Mouse (Mus musculus): ENCODE measurements around the gene Tmed9. TPM values are rescaled to one million over a fixed set of nuclear protein-coding genes. Genes with fewer than 3 reads are reported as not detected.

Gene Tmed9
- 122 and 133 TPM in 2 replicates for polyA plus RNA-seq (2016; fragmentation: Nextera tagmentation; extraction: Ambion mirVana)

DNA sequence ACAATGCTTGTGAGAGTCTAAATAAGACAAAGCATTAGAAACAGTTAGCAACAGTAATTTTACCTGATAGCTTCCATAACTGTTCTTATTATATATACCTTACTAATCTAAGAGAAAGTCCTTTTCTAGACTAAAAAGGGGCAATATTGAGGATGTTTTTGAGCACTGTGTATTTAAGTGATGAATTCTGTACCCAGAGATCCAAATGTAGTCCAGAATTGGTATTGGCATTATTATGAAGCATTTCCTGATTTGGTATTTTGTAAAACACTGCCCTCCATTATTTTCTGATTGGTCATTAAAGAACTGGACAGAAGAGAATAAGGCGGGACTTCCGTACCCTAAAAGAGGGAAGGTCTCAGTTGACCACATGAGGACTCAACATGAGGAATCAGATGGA is at the start of gene Tmed9:
Gene Tmed9, plus strand, starts transcription at position 301 of the 400 bp plus-strand sequence.
- H3K4me2 ChIP-seq, result no peak within 1 kb of the TSS
- WGBS, result 97% methylated on average over 2 of the region's 2 CpGs

DNA sequence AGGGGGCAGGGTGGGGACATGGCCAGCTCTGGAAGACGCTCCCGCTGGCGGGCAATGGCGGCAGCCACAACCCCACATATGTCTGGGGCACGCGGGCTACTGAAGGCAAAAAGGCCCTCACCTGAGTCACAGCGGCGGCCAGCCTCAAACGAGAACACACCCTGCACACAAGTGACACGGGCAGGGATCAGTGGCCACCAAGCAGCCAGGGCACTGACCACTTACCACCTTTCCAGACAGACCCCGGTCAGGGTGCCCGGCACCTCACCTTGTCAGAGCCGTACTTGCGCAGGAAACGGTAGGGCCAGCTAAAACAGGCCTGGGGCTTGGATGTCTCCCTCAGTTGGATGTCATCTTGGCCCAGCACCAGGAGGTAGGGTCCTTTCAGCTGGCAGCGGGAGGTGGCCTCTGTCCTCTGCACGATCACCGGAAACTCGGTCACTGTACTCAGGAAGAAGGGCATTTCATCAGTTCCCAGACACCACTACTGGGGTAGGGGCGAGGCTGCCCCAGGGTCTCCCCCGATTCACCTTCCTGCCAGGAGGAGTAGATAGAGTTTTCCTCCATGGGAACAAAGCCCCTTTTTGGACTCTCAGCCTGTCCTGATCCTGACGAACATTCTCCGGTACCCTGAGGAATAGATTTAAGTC is 49.5 kb upstream of the Tmed9 start:
- no peaks in the 10 kb centered on the region for H3K27me3 ChIP-seq
- WGBS, result 93% methylated on average over 23 of the region's 23 CpGs
- no peak overlapping the region for H3K4me2 ChIP-seq
- H3K4me3 ChIP-seq (replicated peaks), result no peak overlapping the region
- no peak overlapping the region for H3K9ac ChIP-seq (replicated peaks)
- H3K36me3 ChIP-seq, result peaks cover 5% of the 10 kb centered on the region
- H3K27ac ChIP-seq, result no peak overlapping the region
- ATAC-seq (ENCODE audit: insufficient number of reproducible peaks, insufficient read depth, low FRiP score, low TSS enrichment, low read depth), result no peak
- no peaks in the 10 kb centered on the region for H3K4me1 ChIP-seq (replicated peaks)
- peaks cover 6% of the 10 kb centered on the region; the same call in 1 of the 2 replicates for H3K9me3 ChIP-seq

More for the DNA sequence above, at the start of gene Tmed9:
- no peak for ATAC-seq (ENCODE audit: insufficient number of reproducible peaks, insufficient read depth, low FRiP score, low TSS enrichment, low read depth)
- H3K9ac ChIP-seq (replicated peaks), result no peak within 1 kb of the TSS
- H3K4me1 ChIP-seq (replicated peaks), result peaks cover 17% of the 10 kb centered on the region
- H3K9me3 ChIP-seq, result peaks cover 5% of the 10 kb centered on the region; the same call in 1 of the 2 replicates
- H3K27me3 ChIP-seq, result no peaks in the 10 kb centered on the region
- H3K36me3 ChIP-seq, result no peaks in the 10 kb centered on the region; the same call in 1 of the 2 replicates
- no peak within 1 kb of the TSS for H3K4me3 ChIP-seq (replicated peaks)
- no peak within 1 kb of the TSS for H3K27ac ChIP-seq

DNA sequence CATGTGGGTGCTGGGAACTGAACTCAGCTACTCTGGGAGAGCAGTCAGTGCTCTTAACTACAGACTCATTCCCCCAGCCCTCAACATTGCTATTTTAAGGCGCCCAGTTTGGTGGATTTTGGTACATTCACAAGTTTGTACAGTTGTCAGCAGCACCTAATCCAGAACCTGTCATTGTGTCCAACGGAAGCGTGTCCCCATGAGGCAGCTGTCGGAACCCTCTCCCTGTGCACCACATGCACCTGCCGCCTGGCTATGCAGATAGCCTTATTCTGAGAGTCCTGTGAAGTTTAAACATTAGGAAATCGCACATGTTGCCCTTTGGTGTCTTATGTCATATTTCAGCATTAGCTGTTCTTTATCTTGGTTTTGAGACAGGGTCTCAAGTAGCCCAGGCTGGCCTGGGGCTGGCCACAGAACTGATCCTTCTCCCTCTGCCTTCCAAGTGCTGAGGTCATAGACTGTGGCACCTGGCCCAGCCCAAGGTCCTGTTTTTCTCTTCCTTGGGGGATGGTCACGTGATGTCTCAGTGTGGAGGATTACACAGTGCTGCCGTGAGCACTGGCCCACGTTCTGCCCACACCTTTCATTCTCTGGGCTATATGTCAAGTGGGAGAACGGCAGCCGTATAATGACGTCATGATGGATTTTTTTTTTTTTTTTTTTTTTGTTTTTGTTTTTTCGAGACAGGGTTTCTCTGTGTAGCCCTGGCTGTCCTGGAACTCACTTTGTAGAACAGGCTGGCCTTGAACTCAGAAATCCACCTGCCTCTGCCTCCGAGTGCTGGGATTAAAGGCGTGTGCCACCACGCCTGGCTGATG is 47.6 kb upstream of the Tmed9 start:
- Histone ChIP-seq H3K27ac (no peak overlapping the region), H3K4me2 (no peak overlapping the region), H3K9ac (replicated peaks) (no peak overlapping the region), H3K36me3 (peaks cover 24% of the 10 kb centered on the region), H3K27me3 (no peaks in the 10 kb centered on the region), H3K9me3 (no peaks in the 10 kb centered on the region), H3K4me3 (replicated peaks) (no peak overlapping the region), H3K4me1 (replicated peaks) (no peaks in the 10 kb centered on the region)
- no peak for ATAC-seq (ENCODE audit: insufficient number of reproducible peaks, insufficient read depth, low FRiP score, low TSS enrichment, low read depth)
- WGBS, result 80% methylated on average over 16 of the region's 16 CpGs

DNA sequence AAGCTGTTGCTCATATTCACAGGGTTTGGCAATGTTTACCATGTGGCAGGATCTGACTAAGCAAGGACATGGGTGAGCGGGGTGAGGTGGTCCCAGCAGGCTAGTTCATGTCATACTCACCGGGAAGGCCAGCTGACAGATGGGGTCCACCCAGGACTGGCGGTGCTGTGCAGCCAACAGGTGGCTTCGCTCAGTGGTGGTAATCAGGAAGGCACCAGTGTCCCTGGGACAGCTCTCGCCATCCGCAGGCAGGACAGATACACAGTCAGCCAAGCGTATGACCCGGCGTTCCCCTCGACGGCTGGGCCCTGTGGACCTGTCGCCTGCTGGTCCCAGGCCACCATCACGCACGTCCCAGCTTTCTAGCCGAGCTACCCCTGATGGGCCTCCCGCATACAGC is 46.3 kb upstream of the Tmed9 start:
- no peaks in the 10 kb centered on the region for H3K27me3 ChIP-seq
- 90% methylated on average over 16 of the region's 16 CpGs for WGBS
- H3K4me1 ChIP-seq (replicated peaks), result no peaks in the 10 kb centered on the region
- H3K4me3 ChIP-seq (replicated peaks), result no peak overlapping the region
- H3K9me3 ChIP-seq, result no peaks in the 10 kb centered on the region
- peaks cover 36% of the 10 kb centered on the region for H3K36me3 ChIP-seq
- H3K27ac ChIP-seq, result no peak overlapping the region
- H3K9ac ChIP-seq (replicated peaks), result 0 out of 2 replicates have a peak overlapping the region, but pooled peaks have one; percentile 12
- ATAC-seq (ENCODE audit: insufficient number of reproducible peaks, insufficient read depth, low FRiP score, low TSS enrichment, low read depth), result no peak
- no peak overlapping the region for H3K4me2 ChIP-seq

DNA sequence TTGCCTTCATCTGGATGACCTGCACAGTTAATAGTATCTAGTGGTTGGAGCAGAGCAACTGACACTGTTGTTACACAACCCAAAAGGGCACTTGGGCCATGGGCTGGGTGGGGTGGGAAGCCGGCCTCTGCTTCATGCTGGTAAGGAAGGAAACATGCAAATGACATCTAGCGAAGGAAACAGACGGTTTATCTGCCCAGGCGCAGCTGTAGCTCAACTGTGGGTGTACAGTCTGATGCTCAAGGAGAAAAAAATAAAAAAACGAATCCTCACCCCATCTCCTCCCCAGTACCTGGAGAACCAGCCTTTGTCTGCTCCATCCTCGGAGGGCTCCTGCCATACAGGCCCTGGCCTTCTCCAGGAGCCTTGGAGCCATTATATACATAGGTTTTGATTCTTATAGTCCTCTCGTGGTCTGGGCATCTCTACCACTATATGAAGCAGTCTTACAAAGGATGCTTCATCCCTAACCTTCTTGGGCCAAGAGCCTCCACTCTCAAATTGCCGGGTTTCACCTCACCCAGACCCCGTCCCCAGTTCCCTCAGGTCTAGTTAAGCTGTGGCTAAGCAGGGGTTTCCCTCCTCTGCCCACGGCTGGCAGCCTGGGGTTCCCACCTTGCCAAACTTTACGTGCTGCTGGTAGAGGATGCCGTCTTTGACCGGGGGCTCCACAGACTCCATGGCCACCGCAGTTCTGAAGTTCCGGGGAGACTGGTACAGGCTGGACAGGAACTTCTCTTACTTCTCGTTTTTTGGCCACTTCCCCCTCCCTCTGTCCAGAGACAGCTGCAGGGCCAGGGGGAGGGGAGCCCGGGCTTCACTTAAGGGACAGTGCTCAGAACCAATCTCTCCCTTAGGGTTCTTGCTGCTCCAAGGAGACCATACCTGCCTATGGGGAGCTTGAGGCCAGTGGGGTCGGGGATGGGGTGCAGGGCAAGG is 45.4 kb upstream of the Tmed9 start:
- H3K4me3 ChIP-seq (replicated peaks), result no peak overlapping the region
- H3K27me3 ChIP-seq, result no peaks in the 10 kb centered on the region
- H3K27ac ChIP-seq, result no peak overlapping the region
- H3K36me3 ChIP-seq, result peaks cover 44% of the 10 kb centered on the region
- 0 out of 2 replicates have a peak overlapping the region, but pooled peaks have one; percentile 37 for H3K9ac ChIP-seq (replicated peaks)
- no peaks in the 10 kb centered on the region for H3K4me1 ChIP-seq (replicated peaks)
- no peak overlapping the region for H3K4me2 ChIP-seq
- H3K9me3 ChIP-seq, result no peaks in the 10 kb centered on the region
- 79% methylated on average over 18 of the region's 18 CpGs for WGBS
- no peak for ATAC-seq (ENCODE audit: insufficient number of reproducible peaks, insufficient read depth, low FRiP score, low TSS enrichment, low read depth)

DNA sequence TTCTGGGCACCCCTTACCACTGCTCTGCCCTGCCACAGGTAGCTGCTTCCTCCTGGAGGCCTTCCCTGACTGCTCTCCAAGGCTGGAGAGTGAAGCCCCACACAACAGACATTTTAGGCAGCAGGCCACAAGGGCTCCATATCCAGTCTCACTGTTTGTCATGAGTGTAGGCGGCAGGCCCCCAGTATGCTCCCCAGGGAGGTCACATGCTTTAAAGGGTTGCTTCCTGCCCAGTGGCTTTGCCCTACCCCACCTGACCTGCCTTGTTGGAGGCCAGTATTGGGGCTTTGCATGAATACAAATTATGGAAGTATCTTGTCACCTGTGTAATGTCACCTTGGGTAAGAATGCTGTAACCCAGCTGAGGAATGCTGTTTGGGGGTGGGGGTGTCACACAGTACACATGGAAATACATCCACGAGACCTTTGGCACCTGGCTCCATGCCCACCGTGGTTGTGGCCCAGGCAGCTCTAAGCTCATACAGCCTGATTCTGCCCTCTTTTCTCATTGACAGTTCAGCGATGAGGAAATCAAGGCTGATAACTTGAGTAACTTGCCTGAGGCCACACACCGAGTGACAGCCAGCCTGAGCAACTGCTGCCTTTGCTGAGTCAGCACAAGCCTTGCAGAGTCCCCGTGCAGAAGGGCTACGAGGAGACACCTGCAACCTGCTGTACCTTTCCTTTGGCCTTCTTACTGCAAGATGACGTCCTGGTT is 44.2 kb upstream of the Tmed9 start, which contains the start of gene Dok3:
Gene Dok3, minus strand, starts transcription at position 99 of the 718 bp plus-strand sequence.
- WGBS, result 83% methylated on average over 8 of the region's 8 CpGs
- H3K27ac ChIP-seq, result no peak within 1 kb of the TSS
- peaks cover 53% of the 10 kb centered on the region for H3K36me3 ChIP-seq
- no peak within 1 kb of the TSS for H3K4me2 ChIP-seq
- H3K27me3 ChIP-seq, result no peaks in the 10 kb centered on the region
- H3K9me3 ChIP-seq, result no peaks in the 10 kb centered on the region
- H3K9ac ChIP-seq (replicated peaks), result 0 out of 2 replicates have a peak within 1 kb of the TSS, but pooled peaks have one; percentile 37
- H3K4me3 ChIP-seq (replicated peaks), result no peak within 1 kb of the TSS
- no peak for ATAC-seq (ENCODE audit: insufficient number of reproducible peaks, insufficient read depth, low FRiP score, low TSS enrichment, low read depth)
- no peaks in the 10 kb centered on the region for H3K4me1 ChIP-seq (replicated peaks)

DNA sequence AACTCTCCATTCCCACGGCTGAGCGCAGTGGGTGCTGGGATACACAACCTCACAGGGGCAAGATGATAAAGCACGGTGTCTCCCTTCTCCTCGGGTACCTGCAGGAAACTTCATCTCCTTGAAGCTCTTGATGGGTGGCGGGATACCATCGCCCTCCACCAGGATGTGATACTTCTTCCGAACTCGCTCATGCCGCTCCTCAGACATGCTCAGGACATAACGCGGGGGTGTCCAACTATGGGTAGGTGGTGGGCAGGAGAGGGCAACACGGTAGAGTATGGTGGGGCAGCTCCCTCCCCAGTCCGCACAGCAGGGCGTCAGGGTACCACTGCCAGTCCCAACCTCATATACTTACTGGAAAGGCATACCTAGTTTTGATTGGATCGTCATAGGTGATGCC is 38.3 kb upstream of the Tmed9 start:
- Histone ChIP-seq H3K27me3 (no peaks in the 10 kb centered on the region), H3K9me3 (no peaks in the 10 kb centered on the region), H3K27ac (no peak overlapping the region), H3K4me2 (peak overlapping the region; percentile 98), H3K9ac (replicated peaks) (no peak overlapping the region), H3K4me1 (replicated peaks) (peaks cover 9% of the 10 kb centered on the region), H3K4me3 (replicated peaks) (peak overlapping the region; percentile 74), H3K36me3 (peaks cover 77% of the 10 kb centered on the region)
- ATAC-seq (ENCODE audit: insufficient number of reproducible peaks, insufficient read depth, low FRiP score, low TSS enrichment, low read depth), result no peak
- 90% methylated on average over 15 of the region's 15 CpGs for WGBS

DNA sequence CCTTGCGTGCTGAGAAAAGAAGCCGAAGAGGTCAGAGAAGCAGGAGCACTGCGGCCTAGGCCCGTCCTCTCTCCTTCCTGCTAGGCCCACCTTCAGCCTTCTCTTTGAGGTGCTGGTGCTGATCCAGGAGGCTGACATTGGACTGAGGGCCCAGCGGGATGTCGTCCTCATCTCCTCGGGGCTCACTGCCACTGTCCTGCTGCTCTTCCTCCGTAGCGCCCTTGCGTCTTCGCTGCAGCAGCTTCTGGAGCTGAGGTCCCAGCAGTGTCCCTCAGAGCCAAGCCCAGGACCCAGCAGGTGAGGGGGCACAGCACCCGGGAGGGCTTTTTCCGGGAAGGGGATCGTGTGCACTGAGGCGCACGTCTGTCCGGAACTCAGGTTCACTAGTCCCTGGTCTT is 37.7 kb upstream of the Tmed9 start:
- Histone ChIP-seq H3K4me3 (replicated peaks) (peak overlapping the region; percentile 74), H3K27ac (0 out of 2 replicates have a peak overlapping the region, but pooled peaks have one; percentile 50), H3K9me3 (no peaks in the 10 kb centered on the region), H3K27me3 (no peaks in the 10 kb centered on the region), H3K4me1 (replicated peaks) (peaks cover 9% of the 10 kb centered on the region), H3K9ac (replicated peaks) (peak overlapping the region; percentile 82), H3K4me2 (peak overlapping the region; percentile 98), H3K36me3 (peaks cover 77% of the 10 kb centered on the region)
- WGBS, result 16% methylated on average over 17 of the region's 17 CpGs
- no peak for ATAC-seq (ENCODE audit: insufficient number of reproducible peaks, insufficient read depth, low FRiP score, low TSS enrichment, low read depth)

DNA sequence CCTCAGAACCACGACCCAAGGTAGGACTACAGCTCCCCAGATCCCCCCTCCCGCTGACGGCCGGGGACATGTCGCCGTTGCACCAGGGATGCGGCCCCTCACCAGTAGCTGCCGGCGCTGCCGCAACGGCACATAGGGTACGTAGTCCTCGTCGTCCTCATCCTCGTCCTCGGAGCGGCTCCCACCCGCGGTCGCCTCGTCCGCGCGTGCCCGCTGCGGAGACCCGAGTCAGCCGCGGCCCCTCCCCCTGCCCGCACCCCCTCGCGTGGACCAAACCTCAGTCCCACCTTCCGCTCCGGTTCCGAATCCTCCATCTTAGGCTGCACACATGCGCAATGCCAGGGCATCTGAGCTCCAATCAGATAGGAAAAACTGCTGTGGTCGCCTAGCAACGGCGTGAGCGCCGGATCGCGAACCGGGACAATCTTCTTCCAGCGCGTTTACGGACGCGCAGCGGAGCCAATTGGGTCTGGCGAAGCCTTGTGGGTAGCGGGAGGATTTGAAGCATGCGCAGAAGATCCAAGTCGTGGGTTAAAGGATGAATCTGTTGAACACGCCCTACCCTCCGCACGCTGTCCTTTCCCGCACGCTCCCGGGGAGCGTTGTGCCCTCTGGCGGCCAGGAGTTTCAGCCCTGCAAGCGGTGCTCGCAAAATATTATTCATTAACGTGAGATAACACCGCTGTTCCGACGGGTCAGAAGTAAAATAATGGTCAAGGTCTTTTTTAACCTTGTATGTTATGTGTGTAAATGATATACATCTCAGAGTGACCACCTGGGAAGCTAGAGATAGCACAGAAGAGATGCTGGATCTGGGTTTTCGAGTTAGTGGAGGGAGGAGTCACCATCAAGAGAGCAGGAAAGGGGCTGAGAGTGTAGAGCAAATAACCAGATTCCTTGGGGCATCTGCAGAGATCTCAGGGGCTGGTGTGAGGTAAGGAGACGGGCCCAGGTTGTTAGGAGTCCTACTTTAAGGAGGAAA is 37.0 kb upstream of the Tmed9 start, which contains the start of gene Ddx41:
Gene Ddx41, minus strand, starts transcription at position 465 of the 982 bp plus-strand sequence.
- H3K9me3 ChIP-seq, result no peaks in the 10 kb centered on the region
- H3K27ac ChIP-seq, result 0 out of 2 replicates have a peak within 1 kb of the TSS, but pooled peaks have one; percentile 50
- peaks cover 9% of the 10 kb centered on the region for H3K4me1 ChIP-seq (replicated peaks)
- peak within 1 kb of the TSS; percentile 82 for H3K9ac ChIP-seq (replicated peaks)
- H3K27me3 ChIP-seq, result no peaks in the 10 kb centered on the region
- peak within 1 kb of the TSS; percentile 74 for H3K4me3 ChIP-seq (replicated peaks)
- WGBS, result under 1% methylated on average over 70 of the region's 70 CpGs
- H3K4me2 ChIP-seq, result peak within 1 kb of the TSS; percentile 98
- ATAC-seq (ENCODE audit: insufficient number of reproducible peaks, insufficient read depth, low FRiP score, low TSS enrichment, low read depth), result peak; percentile 96
- H3K36me3 ChIP-seq, result peaks cover 77% of the 10 kb centered on the region
